Mouse (Mus musculus): Measurements from ENCODE around the gene Bbx. TPM values are rescaled to one million over a fixed set of nuclear protein-coding genes. Genes with fewer than 3 reads are reported as not detected.

Bbx gene
- total RNA-seq, 2 experiments from 2014 or later = 11.7 to 14.7 TPM

DNA sequence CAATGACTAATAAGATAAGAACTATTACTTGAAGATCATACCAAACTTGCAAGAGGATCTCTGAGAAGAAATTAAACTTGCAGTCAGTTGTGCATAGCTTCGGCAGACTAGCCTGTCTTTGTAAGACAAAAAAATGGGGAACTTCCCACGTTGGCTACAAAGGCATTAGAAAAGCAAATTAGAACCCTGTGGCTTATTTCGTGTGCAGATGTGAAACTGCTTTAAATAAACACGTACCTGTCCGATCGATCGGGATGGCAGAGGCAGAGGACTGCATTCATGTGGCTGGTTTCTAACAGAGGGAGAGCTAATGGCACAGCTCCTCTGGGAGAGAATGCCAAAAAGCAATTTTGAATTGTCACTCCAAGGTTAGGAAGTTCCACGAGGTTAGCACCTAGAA, 16.8 kb downstream of the Bbx start:
- DNase-seq (ENCODE audit: low spot score) = no peak
- intact Hi-C loops (cut with DNase I) = no loop called here

DNA sequence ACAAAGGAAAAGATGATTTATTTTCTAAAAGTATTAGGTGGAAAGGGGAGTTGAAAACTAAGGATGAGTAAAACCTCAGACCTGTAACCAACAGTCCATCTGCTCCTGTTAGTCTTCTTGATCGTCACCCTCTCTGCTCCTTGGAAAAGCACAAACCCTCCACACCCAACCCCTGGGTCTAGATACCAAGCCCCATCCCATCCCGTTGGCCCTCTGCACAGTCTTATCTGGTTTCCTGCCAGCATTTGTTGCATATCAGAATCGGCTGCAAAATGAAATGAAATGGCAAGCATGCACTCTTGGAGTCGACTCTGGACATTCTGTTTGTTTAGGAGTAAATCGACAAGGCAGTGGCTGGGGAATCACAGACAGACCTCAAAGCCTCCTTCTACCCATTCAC, 29.3 kb downstream of the Bbx start:
- no peak for DNase-seq (ENCODE audit: low spot score)

DNA sequence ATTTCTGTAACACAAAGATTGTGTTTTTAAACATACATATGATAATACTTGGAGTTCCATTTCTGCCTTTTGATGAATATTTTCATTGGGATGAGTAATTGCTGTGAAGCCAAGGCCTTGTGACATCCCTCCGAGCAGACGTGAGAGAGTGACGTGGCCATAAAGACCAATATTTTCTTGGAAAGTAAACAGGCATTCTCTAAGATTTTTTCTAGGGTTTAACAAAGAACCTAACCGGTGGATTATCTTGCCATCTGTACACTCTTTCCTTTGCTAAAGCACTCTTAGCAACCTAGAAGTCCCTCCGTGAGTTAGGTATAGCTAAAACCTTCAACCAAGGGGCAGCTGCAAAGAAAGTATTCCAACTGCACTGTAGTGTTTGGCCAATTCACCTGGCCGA, 32.4 kb downstream of the Bbx start:
- intact Hi-C loops (cut with DNase I) = no loop called here
- no peak for DNase-seq (ENCODE audit: low spot score)

More for the DNA sequence above, 29.3 kb downstream of the Bbx start:
- intact Hi-C loops (cut with DNase I) = no loop called here

DNA sequence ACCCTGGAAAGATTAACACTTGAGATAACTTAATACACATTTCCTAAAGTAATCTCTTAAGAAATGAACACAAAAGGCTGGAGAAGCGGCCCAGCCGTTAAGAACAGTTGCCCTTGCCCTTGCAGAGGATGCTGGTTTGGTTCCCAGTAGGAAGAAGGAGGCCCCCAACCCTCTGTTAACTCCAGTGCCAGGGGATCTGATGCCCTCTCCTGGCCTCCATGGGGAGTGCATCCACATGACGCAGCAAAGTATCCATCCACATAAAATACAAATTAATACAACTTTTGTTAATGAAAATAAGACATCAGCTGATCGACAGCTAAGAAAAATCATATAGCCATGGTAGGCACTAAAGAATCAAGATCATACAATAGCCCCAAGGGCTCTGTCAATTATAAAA, 33.6 kb downstream of the Bbx start:
- intact Hi-C loops (cut with DNase I) = no loop called here
- no peak for DNase-seq (ENCODE audit: low spot score)

DNA sequence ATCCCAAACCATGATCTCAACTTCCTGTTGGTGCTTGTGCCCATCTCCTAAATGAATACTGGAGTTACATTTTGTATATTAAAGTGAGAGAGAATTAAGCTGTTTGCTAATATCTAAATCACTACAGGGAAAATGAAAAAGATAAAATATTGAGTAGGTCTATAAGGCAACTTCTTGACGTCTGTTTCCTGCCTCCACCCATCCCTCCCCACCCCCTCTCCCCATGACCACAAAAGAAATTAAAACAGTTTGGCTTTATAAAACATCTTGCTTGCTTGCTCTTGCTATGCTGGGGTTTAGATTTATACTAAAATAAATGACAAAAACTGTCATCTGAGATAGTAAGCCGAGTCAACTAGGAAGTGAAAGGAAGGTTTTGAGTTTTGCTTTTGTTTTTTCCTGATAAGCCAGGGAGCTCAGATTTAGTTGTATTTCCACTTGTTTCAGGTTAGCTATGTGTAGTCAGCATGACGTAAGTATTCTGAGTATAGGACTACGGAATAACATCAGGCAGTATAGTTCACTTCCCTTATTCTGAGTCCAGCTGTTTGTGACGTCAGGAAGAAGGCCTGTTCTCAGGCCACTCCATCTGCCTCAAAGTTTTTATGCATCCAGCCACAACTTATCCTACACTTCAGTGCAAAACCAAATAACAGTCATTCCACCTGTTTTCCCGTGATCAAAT, 36.1 kb downstream of the Bbx start:
- DNase-seq (ENCODE audit: low spot score) = no peak
- intact Hi-C loops (cut with DNase I) = no loop called here

DNA sequence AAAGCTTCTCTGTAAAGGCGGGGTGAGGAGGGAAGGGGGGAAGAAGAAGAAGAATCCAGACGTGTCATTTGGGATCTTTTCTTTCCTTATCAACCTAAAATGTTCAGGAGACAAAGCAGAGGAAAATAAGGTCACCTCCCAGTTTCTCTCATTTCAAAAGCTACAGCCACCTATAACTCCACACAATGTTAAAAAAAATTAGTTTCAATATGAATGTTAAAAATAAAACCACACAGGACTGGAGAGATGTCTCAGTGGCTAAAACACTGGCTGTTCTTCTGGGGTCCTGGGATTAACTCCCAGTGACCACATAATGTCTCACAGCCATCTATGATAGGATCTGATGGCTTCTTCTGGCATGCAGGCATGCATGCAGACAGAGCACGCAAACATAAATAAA, 43.7 kb downstream of the Bbx start:
- no peak for DNase-seq (ENCODE audit: low spot score)
- intact Hi-C loops (cut with DNase I) = no loop called here

DNA sequence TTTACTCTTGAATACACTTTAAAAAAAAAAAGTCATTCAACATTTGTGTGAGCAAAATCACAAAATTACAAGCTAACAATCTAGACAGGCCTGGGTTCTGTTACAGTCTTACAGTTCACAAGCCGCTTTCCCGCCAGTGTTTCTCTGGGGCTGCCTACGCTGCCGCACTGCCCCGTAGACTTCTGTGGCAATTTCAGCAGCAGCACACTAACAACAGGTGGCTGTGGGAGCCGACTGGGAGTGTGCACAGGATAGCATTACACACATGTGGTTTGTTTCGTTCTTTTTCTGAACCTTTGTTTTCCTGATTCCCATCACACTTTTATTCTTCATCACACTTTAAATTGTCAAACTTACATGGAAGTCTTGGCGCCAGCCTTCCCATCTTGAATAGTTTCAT, 48.6 kb downstream of the Bbx start:
- no peak for DNase-seq (ENCODE audit: low spot score)
- intact Hi-C loops (cut with DNase I) = loop anchor here (5.0 kb wide), 1 partner anchor 49 kb away; the partner anchor contains the start of gene Bbx

DNA sequence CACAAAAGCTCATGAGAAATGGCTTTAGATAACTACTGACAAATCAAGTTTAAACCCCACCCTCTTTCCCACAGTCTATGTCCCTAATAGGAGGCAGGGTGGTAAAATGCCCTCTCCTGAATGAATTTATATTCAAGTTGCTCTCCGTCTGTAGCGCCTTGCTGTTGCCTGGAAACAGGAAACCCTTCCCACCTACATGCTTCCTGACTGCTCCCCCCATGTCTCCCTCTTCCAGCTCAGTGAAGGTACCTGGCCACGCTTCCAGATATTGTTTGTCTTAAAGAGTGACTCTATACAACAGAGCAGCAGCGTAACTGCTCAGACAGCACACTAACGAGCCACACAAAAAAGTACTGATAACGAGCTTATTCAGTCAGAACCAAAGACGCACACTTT, 50.8 kb downstream of the Bbx start:
- intact Hi-C loops (cut with DNase I) = loop anchor here (2.0 to 5.0 kb wide), 2 partner anchors 51 to 355 kb away; partner anchors contain the start of gene Bbx
- no peak for DNase-seq (ENCODE audit: low spot score)

DNA sequence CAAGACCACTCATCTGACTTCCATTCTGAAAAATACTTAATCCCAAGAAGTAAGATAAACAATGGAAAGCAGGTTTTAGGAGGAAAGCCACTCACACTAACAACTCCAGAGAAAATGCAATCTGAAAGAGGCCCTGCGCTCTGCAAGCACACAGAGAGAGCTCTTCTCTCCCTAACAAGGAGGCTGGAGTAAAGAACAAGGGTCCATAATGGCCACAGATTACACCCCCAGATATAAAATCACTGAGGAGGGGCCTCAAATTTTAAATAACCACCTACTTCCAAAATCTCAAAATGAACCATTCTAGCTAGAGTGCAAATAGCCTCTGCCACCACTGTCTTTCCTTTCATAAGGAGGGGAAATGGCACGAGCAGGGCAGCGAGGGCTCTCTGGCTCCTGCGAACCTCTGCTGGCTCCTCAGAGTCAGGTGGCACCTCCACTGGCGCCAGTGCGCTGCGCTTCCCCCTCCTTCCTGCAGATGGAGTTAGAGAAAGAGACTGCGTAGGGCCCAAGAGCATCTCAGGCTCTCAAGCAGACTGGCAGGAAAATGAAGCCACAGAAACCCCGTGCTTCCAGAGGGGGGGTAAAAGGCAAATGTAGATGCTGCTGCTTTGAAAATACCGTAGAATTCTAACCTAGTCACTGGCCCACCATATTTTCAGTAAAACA, 51.4 kb downstream of the Bbx start:
- DNase-seq (ENCODE audit: low spot score) = peak; percentile 20
- intact Hi-C loops (cut with DNase I) = loop anchor here (2.0 to 5.0 kb wide), 2 partner anchors 51 to 356 kb away; partner anchors contain the start of gene Bbx

DNA sequence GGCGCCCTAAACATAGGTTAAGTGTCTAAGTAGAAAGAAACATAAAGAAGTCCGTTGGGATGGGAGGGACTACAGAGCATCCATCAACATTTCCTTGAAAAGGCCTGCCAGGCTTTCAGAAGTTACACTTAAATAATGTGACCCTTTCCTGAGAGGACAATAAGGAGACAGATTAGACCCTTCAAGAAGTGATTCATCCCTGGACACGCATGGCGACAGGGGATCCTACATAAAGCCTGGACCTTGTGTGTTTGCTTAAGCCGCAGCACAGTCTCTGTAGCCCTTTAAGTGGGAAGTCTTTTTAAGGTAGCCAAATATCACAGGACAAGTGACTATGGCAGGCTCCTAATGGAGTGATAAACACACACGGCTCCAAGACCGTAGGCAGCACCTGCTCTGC, 52.0 kb downstream of the Bbx start:
- intact Hi-C loops (cut with DNase I) = loop anchor here (2.0 to 5.0 kb wide), 2 partner anchors 52 to 357 kb away; partner anchors contain the start of gene Bbx
- DNase-seq (ENCODE audit: low spot score) = no peak

DNA sequence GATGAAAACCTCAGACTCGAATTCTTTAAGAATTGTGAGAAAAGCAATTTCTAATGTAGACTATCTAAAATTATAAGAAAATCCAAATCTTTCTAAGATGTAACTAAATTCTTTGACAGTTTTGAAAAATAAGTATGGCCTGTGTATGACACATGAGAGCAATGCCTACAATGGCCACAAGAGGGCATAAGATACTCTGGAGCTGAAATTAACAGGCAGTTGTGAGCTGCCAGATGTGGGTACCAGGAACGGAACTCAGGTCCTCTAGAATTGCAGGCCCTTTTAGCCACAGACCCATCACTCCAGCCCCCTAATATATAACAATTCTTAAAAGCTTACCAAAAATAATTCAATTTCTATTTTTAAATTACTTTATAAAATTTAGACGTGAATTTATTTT, 57.6 kb downstream of the Bbx start:
- no peak for DNase-seq (ENCODE audit: low spot score)
- intact Hi-C loops (cut with DNase I) = loop anchor here (5.0 kb wide), 1 partner anchor 153 kb away; no protein-coding TSS in a partner anchor

DNA sequence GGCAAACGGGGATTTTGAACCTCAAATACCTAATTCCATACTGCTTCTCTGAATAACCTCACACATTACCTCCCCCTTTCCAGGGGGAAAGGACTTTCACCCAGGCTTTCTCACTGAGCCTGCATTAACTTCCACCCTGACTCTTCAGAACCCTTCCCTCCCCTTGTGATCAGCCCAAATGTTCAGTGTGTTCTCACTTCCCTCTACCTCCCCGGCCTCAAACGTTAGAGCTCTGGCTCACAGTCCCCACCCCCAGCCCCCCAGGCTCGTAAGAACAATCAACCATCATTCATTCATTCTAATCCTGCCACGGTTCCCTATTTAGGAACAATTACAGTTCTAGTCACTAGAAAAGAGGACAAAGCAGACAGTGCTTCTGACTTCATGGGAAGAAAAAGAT, 58.5 kb downstream of the Bbx start:
- intact Hi-C loops (cut with DNase I) = no loop called here

DNA sequence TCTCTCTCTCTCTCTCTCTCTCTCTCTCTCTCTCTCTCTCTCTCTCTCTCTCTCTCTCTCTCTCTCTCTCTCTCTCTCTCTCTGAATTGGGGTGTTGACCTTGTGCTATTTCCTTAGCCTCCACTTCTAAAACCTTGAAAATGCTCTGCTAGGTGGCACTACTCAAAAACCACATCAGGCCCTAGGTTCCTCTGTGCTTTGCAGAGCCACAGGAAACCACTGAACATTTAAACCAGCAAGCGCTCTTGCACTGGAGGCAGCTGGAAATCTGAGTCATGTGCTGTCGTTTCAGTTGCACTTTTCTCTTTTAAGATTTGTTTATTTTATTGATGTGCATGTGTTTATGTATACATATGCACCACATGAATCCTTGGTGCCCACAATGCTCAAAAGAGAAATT, 59.6 kb downstream of the Bbx start:
- DNase-seq (ENCODE audit: low spot score) = no peak
- intact Hi-C loops (cut with DNase I) = no loop called here

More for the DNA sequence above, 58.5 kb downstream of the Bbx start:
- DNase-seq (ENCODE audit: low spot score) = no peak

DNA sequence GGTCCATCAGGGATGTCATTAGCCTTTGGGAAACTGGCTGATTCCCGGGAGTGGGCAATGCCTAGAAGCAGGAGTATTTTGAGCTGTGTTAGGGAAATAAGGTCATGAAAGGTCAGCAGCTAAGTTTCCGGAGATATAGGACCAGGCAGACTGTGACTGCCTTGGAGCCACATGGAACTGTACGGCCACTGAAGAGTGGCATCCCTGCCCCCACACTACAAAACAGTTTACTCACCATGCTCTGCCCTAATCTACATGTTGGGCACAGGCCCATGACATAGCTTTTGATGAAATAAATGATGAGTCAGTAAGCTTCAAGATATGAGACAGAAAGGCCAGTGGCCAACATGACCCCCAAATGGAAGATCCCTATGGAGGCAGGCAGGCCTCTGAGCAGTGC, 60.7 kb downstream of the Bbx start:
- DNase-seq (ENCODE audit: low spot score) = no peak
- intact Hi-C loops (cut with DNase I) = no loop called here

DNA sequence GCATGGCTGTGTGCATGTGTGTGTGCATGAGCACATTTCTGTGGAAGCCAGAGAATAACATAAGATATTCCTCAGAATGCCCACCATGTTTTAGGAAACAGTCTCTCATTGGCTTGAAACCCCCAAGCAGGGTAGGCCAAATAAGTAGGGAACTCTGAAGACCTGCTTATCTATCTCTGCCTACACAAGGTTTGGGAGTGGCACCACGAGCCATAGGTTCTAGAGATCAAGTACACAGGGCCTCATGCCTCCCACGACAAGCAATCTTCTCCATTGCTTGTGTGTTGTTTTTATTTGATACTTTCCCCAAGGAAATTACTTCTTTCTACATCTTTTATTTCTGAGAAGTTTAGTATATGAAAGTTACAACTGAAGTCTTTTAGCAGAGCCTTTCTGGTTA, 61.8 kb downstream of the Bbx start:
- intact Hi-C loops (cut with DNase I) = no loop called here
- DNase-seq (ENCODE audit: low spot score) = no peak

DNA sequence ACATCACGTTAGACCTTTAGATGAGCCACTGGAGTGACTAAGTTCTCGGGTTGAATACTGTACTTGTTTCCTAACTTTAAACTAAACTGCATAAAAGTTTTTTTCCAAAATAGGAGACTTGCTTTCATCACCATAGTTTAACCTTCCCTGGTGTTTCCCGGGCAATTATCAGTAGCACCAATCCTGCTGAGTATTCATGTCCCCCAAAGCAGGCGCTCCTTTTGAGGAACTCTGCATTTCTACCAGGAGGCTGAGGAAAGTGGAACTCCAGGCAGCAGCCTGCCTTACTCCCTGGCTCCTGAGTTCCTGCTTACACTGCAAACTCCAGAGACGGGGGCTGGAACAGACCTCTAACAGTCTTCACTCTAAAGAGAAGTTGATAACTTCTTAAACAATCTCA, 65.6 kb downstream of the Bbx start:
- intact Hi-C loops (cut with DNase I) = no loop called here
- DNase-seq (ENCODE audit: low spot score) = no peak

DNA sequence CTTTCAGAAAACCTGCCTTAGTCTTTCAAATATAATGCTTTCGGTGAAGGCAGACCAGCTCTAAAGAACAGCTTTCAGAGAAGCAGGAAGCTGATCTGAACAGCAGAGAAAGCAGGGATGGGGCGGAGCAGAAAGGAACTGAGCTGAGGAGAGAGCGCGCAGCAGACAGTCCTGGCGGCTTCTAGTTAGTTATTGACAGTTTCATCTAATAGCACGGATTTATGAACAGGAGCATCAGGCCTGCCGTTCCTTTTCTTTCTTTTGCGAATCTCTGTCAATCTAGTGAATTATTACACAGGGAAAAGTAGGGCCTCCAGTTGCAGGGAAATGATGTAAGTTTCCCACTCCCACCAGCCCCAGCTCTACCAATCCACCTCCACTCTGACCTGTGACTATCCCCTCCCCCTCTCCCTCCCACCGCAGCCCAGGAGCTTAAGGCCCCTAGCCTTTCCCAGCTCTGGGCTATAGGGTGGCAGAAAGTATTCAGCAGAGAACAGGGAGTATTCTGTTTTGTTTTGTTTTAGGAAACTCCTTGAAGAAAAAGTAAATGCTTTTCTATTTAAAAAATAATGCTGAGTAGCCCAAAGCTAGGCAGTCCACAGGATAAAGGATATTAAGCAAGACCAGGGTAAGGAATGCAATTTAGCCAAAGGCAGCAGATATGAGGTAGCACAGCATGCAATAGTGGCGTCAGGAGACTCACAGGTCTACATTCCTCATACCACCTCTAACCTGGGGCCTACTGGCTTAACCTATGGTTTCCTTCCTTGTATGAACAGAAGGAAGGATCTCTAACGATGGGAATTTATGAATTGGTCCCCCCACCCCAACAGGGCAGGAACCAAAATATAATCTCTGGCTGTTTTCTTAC, 67.8 kb downstream of the Bbx start:
- no peak for DNase-seq (ENCODE audit: low spot score)
- intact Hi-C loops (cut with DNase I) = no loop called here

DNA sequence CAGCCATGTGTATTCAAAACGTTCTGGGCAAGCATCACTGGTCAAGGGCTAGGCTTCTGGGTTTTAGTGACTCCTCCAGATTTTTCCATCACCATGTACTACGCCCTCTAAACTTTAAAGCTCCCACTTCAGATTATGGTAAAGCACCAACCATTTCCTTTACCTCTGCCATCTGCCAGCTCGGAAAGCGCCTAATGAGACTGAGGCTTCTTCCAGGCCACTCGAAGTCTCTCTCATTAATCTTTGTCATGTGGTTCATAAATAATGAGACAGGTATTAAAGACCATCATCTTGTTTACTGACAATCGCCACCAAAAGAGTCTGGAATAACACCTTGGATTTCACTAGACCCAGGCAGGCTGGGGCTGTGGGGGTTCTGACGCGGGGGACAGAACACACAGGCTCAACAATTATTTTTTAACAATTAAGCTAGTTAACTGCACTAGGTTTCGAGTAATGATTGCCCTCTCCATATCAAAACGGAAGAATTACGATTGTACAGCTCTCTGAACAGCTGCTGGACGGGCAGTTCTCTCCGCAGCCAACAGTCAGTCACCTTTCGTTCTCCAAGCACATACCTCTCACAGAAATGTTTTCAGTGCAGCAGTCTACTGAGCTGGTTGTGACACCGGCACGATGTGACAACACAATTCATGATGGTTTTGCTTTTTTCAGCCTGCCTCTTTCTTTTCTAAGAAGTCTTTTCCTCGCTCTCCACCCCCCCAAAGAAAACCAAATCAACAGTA, 68.6 kb downstream of the Bbx start:
- DNase-seq (ENCODE audit: low spot score) = no peak
- intact Hi-C loops (cut with DNase I) = no loop called here

DNA sequence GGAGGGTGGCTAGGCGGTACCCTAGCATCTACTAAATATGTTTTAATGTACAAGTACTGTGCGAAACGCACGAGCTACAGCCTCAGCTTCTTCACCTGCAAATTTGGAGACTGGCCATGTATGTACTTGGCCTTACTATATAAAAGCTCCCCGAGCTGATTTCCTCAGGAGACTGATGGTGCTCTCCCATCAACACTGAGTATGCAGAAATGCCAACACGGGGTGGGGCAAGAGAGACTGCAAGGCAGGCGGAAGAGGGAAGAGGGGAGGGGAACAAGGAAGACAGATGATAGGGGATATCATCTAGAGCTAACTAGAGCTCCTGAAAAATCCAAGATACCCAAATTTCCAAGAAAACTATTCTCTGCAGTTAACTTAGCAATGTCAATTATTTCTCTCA, 71.6 kb downstream of the Bbx start:
- intact Hi-C loops (cut with DNase I) = no loop called here
- DNase-seq (ENCODE audit: low spot score) = no peak

DNA sequence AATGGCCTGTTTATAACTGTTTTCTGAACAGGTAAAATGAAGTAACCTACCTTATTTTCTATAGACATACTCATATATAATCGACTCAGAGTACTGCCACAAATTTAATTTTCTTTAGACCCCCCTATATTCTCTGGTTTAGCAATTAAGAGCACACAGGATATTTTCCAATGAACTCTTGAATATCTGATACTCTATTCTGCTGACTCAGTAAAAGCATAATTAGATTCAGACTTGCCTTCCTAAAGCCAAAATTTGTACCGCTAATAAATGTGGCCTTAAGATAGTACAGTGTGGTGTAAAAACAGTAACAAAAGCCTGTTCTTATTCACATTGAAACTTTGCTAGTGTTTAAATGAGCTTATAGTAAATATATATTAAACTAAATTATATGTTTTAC, 102.5 kb downstream of the Bbx start:
- intact Hi-C loops (cut with DNase I) = no loop called here
- DNase-seq (ENCODE audit: low spot score) = no peak

All from heart, postnatal 25 days (tissue).